Mouse (Mus musculus) cerebellum, adult 11 months (tissue): Measurements from ENCODE around the gene Pld3.
A peak's percentile ranks its signal among the peaks of the same experiment; 100 is the strongest.

Experiments
- DNase-seq: peaks from one replicate; pipeline ENCODE4 v3.0.0; 2022

The Pld3 gene

GRCm38 (mm10) chr7:27560978-27561377 lies 8.0 kb upstream of the Pld3 start:
- no peak for DNase-seq

- no peak for DNase-seq
Observed at GRCm38 (mm10) chr7:27560291-27560887, 7.4 kb upstream of the Pld3 start.

- no peak for DNase-seq
Observed at GRCm38 (mm10) chr7:27552070-27552469, 948 bp downstream of the Pld3 start.

DNA sequence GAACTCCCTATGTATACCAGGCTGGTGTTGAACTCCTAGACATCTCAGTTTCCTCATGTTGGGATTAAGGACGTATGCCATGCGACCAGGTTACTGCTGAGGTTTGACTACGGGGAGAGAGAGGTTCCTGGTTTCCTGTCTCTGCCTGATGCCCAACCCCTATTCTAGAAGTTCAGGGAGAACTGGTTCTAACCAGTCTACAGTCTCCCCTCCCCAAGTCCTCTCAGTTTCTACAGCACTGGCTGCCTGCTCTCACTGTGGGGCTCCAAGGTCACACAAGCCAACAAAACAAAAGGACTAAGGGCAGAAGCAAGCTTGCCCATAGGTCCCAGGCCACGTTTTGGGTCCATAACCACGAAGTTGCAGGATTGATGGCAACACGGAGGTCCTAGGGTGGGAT lies 3.4 kb downstream of the Pld3 start:
- DNase-seq, result no peak

DNA sequence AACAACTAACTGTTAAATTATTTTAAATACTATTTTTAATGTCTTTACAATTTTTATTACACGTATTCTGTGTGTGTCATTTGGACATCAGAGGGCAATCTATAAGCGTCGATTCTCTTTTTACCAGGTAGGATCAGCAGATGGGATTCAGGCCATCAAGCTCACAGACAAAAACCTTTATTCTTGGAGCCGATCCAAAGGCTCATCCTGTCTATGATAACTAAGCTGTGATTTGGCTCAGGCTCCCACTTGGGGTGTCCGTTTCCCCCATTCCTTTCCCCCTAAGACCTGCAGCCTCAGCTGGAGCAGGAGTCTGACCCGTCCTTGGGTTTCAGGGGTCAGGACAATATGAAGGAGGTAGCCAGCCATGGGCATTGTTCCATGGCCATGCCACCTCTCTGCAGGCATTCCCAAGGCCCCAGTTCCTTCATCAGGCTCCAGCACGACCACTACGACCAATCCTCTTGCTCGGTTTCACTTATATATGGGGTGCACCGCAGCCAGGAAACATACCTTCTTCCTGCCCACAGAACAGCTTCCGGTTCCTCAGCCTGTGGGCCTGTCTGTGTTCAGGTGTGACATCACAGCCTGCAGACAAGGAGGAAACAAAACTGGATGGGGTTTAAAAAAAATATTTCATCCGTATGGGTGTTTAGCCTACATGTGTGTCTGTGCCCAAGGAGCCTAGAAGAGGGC lies 8.2 kb downstream of the Pld3 start:
- DNase-seq, result no peak

DNA sequence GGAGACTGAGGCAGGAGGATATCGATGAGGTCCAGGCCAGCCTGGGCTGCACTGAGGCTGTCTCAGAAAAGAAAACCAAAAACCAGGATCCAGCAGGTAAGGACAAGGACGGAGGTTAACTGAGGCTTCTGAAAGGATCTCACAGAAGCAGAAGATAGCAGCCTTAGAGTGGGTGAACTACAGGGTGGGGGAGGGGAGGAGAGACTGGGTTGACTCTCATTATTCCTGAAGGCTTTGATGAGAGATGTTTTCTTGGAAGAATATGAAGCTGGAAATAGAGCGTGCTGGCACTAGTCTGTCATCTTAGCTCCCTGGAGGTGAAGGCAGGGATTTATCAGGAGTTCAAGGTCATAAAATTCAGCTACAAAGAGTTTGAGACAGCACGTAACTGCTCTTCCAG lies 9.2 kb downstream of the Pld3 start:
- DNase-seq, result no peak

GRCm38 (mm10) chr7:27543065-27543464 lies 10.0 kb downstream of the Pld3 start:
- DNase-seq, result no peak

DNA sequence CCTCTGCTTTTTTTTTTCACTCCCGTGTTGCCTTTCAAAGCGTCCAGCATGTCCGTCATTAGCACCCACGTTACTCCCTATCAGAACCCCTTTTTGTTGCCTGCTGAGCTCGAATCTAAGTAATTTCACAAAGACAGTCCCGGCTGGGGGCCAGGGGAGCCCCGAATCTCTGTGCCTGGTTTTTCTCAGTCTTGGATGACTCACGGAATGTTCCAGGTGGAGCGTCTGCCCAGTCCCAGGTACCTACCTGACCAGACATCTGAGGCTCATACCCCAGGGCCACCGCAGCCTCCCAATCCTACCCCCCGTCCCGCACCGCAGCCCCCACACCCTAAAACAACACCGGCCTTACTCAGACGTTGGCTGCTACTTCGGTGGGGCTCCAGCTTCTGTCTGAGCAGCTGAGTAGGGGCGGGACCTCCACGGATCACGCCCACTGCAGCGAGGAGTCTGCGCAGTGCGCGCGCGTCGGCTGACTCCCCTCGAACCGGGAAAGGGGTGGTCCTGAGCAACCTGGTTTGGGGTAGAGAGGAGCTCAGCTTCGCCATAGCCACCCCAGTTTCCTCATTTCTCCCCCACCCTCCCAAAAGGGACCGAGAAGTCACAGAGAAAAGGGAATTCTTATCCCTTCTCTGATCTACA lies 10.5 kb downstream of the Pld3 start:
- DNase-seq, result peak; percentile 81

GRCm38 (mm10) chr7:27541922-27542321 lies 11.1 kb downstream of the Pld3 start:
- no peak for DNase-seq

GRCm38 (mm10) chr7:27541431-27541830 lies 11.6 kb downstream of the Pld3 start:
- no peak for DNase-seq

- no peak for DNase-seq
Observed at GRCm38 (mm10) chr7:27540935-27541334, 12.1 kb downstream of the Pld3 start.

DNA sequence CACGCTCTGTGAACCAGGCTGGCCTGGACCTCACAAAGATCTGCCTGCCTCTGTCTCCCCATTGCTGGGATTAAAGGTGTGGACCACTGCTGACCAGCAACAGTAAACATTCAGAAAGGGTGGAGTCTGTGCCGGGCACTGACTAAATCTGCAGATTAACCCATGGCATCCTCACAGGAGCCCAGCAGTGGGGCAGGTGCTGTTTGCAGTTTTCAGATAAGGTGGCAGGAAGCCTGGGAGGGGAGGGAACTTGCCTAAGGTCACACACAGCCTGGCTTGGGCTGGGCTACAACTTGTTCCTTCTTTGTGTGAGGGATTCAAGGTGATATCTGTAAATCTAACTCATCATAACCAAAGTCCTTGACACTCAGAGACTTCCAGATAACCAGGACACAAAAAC lies 12.5 kb downstream of the Pld3 start:
- DNase-seq, result no peak

DNA sequence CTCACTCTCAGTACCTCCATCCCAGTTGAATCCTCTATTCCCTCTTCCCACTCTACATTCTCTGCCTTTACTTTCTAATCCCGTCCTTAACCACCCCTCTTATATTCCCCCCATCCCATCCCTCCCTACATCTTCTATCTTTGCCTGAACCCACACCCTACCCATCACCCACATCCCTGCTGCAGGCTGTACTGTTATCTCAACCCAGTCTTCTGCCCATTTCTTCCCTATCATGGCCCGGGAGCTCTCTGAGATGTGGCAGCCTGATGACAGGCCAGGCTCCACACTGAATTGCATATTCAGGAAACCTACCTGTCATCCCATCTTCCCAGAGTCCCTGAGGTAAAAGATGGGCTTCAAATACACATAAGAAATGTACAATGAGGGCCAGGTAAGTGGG lies 14.2 kb downstream of the Pld3 start:
- DNase-seq, result no peak

GRCm38 (mm10) chr7:27537998-27538397 lies 15.0 kb downstream of the Pld3 start:
- no peak for DNase-seq

DNA sequence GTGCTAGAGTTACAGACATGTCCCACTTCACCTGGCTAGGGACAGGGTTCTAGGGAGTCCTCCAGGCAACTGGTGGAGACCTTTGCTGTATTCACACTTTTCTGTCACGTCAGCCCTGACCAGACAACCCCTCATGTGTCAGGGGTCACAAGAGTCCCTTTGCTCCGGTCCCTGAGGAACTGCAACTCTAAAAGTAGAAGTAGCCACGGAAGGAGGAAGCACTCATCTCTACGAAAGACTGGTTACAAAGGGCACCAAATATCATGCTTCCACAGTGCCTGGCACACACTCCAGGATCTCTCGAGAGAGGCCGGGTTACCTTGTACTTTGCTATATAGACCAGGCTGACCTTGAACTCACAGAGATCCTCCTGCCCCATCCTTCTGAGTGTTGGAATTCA lies 16.4 kb downstream of the Pld3 start:
- no peak for DNase-seq

DNA sequence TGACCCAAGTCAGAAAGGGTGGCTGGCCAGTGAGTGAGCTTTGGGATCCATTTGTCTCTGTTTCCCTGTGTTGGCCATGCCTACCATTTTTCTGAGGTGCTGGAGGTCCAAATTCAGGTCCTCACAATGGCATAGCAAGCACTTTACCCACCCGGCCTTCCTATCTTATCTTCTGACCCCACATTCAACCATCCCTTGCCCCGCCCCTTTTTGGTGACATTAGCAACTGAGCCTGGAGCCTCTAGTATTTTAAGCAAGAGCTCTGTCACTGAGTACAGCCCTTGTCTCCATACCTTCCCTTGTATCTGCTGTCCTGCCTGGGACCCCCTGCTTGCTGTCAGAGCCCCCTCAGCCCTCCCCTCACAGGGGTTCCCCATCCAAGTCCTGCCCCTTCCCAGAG lies 17.6 kb downstream of the Pld3 start:
- DNase-seq, result no peak

DNA sequence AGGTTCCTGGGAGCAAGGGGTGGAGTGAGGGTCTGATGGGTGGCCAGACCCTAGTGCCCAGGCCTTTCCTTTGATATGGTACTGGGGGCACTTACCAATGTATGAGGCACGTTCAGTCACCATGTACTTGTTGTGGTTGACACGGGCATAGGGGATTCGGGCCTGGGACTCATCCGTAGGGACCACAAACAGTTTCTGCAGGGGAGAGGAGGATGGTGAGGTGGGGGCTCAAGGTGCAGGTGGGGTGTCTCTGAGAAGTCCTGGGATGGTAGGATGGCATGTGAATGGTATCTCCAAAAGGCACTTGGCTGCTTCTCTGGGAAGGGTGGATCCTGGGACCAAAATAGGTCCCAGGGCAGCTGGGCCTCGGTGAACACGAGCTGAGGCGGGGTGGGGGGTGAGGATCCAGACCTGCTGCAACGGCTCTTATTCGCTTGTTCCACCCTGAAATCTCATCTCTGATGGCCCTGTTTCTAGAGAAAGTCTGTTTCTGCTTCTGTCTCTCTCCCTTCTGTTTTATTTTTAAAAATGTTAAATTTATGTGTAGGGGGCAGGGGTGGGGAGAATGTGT lies 20.5 kb downstream of the Pld3 start:
- DNase-seq, result no peak

- DNase-seq, result no peak
Observed at GRCm38 (mm10) chr7:27531707-27532106, 21.3 kb downstream of the Pld3 start.

- DNase-seq, result no peak
Observed at GRCm38 (mm10) chr7:27530937-27531336, 22.1 kb downstream of the Pld3 start.

DNA sequence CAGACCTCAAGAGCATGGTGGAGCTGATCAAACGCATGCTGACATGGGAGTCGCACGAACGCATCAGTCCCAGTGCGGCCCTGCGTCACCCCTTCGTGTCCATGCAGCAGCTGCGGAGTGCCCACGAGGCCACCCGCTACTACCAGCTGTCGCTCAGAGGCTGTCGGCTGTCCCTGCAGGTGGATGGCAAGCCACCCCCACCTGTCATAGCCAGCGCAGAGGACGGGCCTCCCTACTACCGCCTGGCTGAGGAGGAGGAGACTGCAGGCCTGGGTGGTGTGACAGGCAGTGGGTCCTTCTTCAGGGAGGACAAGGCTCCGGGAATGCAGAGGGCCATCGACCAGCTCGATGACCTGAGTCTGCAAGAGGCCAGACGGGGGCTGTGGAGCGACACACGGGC lies 23.9 kb downstream of the Pld3 start:
- DNase-seq, result no peak

DNA sequence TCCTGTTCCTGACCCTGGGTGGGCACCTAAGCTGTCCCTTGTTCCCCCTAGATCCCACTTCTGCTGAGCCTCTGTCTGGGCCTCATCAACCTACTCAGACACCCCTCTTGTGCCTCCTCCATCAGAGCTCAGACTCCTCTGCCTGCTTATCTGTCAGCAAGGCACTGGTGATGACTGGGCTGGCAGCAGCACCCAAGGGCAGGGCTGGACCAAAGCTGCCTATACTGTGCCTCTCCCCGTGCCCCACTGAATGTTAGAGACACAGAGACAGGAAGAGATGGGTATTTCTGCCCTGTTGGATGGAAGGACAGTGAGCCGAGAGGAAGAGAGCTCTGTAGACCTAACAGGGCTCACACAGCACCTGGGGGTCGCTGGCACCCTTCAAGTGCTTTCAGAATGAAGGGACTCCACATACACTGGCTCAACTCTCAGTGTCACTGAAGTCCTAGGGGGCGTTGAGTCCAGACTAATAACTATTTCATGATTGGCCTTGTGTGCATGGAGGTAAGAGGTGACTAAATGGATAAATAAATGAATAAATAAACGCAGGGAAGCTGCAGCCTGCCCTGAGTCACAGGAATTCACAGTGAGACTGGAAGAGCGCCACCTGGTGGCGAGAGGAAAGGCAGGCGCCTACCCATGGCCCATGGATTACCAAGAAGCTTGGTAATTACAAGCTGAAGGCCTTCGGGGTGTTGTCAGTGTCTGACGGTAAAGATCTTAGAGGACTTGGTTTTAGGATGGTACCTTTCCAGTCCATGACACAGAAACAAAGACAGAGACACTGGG lies 26.8 kb downstream of the Pld3 start:
- peak; percentile 74 for DNase-seq

DNA sequence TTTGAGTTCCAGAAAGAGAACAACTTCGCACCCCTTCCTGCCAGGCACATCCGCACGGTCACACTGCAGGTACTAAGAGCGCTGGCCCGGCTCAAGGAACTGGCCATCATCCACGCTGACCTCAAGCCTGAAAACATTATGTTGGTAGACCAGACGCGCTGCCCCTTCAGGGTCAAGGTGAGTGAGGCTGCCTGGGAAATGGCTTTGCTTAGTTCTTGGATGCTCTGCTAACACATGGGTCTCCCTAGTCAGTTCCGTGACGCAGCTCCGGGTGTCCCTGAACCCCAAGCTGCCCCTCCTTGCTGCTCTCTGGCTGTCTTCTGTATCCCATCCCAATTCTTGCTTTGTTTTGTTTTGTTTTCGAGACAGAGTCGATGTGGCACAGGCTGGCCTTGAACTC lies 29.2 kb downstream of the Pld3 start:
- DNase-seq, result no peak

DNA sequence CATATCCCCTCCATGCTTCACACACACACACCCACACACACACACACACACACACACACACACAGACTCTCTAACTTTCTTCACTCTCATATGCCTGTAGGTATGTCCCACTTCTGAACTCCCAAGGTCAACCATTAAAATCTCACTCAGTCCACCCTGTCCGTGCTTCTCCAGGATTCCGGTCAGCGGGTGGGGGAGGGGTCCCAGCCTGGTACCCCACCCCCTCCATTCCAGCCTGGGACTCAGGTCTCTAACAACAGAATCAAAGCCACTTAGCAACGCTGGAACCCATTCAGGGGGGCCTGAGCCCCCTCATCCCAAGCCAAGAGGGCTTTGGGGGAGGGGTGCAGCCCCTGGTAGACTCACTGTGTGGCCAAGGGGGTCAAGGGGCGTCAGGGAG lies 30.1 kb downstream of the Pld3 start, which contains the start of gene Hipk4:
Hipk4 (plus strand) TSS at position 301 of the 400 bp plus-strand sequence.
- DNase-seq, result no peak
